ENCODE assay signal across 24 mouse cellular contexts in genomic region chr3:105005011-105005410, GRCm38 (mm10). TPM values are rescaled to one million over a fixed set of nuclear protein-coding genes. Genes with fewer than 3 reads are reported as not detected.
DNase-seq lines count a peak whose midpoint lies in the region; ATAC-seq lines count a peak whose summit lies in the region.
"Had no signal": no experiment of that assay in that cellular context is flagged by ENCODE, and none has a peak within 500 bp of the region (broad histone marks: within the 10 kb centered on the region; RNA-seq: fewer than 3 reads in every experiment).

No protein-coding gene starts in this region.

- 95% methylated on average over 10 of the region's 10 CpGs for WGBS in forebrain, embryonic 13.5 days
- WGBS in forebrain, embryonic 12.5 days = 94% methylated on average over 10 of the region's 10 CpGs
- WGBS in heart, embryonic 10.5 days = 91% methylated on average over 10 of the region's 10 CpGs
- WGBS in midbrain, embryonic 10.5 days = 87% methylated on average over 10 of the region's 10 CpGs
- 88% methylated on average over 10 of the region's 10 CpGs for WGBS in midbrain, embryonic 11.5 days
- WGBS in midbrain, embryonic 16.5 days = 77% methylated on average over 10 of the region's 10 CpGs

- H3K9ac ChIP-seq in forebrain, embryonic 13.5 days = no peak overlapping the region
- no peak overlapping the region for H3K9ac ChIP-seq in forebrain, embryonic 12.5 days
- H3K9ac ChIP-seq in midbrain, embryonic 11.5 days (ENCODE audit: low read length) = no peak overlapping the region
- no peak overlapping the region for H3K9ac ChIP-seq in midbrain, embryonic 16.5 days (ENCODE audit: low read depth, low read length)
- H3K9ac ChIP-seq: heart, embryonic 12.5 days; hindbrain, embryonic 12.5 days; kidney, embryonic 15.5 days; limb, embryonic 15.5 days; liver, embryonic 15.5 days; neural tube, embryonic 13.5 days; stomach, embryonic 15.5 days had no signal

- peaks cover 15% of the 10 kb centered on the region for H3K4me1 ChIP-seq in forebrain, embryonic 13.5 days
- peaks cover 24% of the 10 kb centered on the region for H3K4me1 ChIP-seq in forebrain, embryonic 12.5 days
- H3K4me1 ChIP-seq in heart, embryonic 10.5 days = peaks cover 24% of the 10 kb centered on the region
- H3K4me1 ChIP-seq in midbrain, embryonic 10.5 days = peaks cover 41% of the 10 kb centered on the region
- peaks cover 16% of the 10 kb centered on the region for H3K4me1 ChIP-seq in midbrain, embryonic 11.5 days (ENCODE audit: control insufficient read depth, insufficient read depth, low read length)
- peaks cover 12% of the 10 kb centered on the region for H3K4me1 ChIP-seq in midbrain, embryonic 16.5 days (ENCODE audit: control insufficient read depth, insufficient read depth, low read length)
- H3K4me1 ChIP-seq: kidney, embryonic 15.5 days; liver, embryonic 15.5 days; neural tube, embryonic 13.5 days; stomach, embryonic 15.5 days had no signal

- H3K27me3 ChIP-seq in forebrain, embryonic 13.5 days = no peaks in the 10 kb centered on the region
- peaks cover 3% of the 10 kb centered on the region; the same call in 1 of the 2 replicates for H3K27me3 ChIP-seq in forebrain, embryonic 12.5 days
- no peaks in the 10 kb centered on the region for H3K27me3 ChIP-seq in heart, embryonic 10.5 days (ENCODE audit: insufficient read depth, poor library complexity, severe bottlenecking)
- peaks cover 85% of the 10 kb centered on the region for H3K27me3 ChIP-seq in midbrain, embryonic 10.5 days (ENCODE audit: low read depth, poor library complexity, severe bottlenecking)
- H3K27me3 ChIP-seq in midbrain, embryonic 11.5 days (ENCODE audit: control insufficient read depth, insufficient read depth, low read length) = peaks cover 3% of the 10 kb centered on the region; the same call in 1 of the 2 replicates
- no peaks in the 10 kb centered on the region for H3K27me3 ChIP-seq in midbrain, embryonic 16.5 days (ENCODE audit: control insufficient read depth, insufficient read depth, low read depth, low read length)
- H3K27me3 ChIP-seq: heart, embryonic 12.5 days; hindbrain, embryonic 12.5 days; kidney, embryonic 15.5 days; limb, embryonic 15.5 days; liver, embryonic 15.5 days; neural tube, embryonic 13.5 days; stomach, embryonic 15.5 days had no signal

- DNase-seq in heart, embryonic 10.5 days (ENCODE audit: low spot score) = peak; percentile 70
- DNase-seq in heart, postnatal 14 days = no peak
- no peak for DNase-seq in midbrain, embryonic 10.5 days (ENCODE audit: low spot score)
- no peak for DNase-seq in midbrain, embryonic 11.5 days (ENCODE audit: low spot score, missing footprints)
- DNase-seq: adrenal gland, postnatal 25 days; cerebellum, adult 9-10 months; kidney, postnatal 36 days; left cerebral cortex, postnatal 4 days; lung, postnatal 14 days; right cerebral cortex, adult 18-20 months; thymus, postnatal 25 days had no signal

- ATAC-seq in forebrain, embryonic 13.5 days = no peak
- ATAC-seq in forebrain, embryonic 12.5 days (ENCODE audit: low FRiP score) = no peak
- no peak for ATAC-seq in midbrain, embryonic 11.5 days (ENCODE audit: low FRiP score)
- ATAC-seq in midbrain, embryonic 16.5 days = no peak
- no peak for ATAC-seq in cerebellum, adult (ENCODE audit: insufficient number of reproducible peaks, low FRiP score, low TSS enrichment)
- ATAC-seq: intestine, postnatal 0 days had no signal

- intact Hi-C loops in heart, postnatal 14 days (cut with DNase I) = no loop called here

- H3K4me3 ChIP-seq in forebrain, embryonic 13.5 days = no peak overlapping the region
- no peak overlapping the region for H3K4me3 ChIP-seq in forebrain, embryonic 12.5 days (replicated peaks)
- no peak overlapping the region for H3K4me3 ChIP-seq in heart, embryonic 10.5 days
- H3K4me3 ChIP-seq in midbrain, embryonic 10.5 days = no peak overlapping the region
- no peak overlapping the region for H3K4me3 ChIP-seq in midbrain, embryonic 11.5 days (ENCODE audit: low read depth, low read length)
- no peak overlapping the region for H3K4me3 ChIP-seq in midbrain, embryonic 16.5 days (ENCODE audit: low read depth, low read length)
- H3K4me3 ChIP-seq: heart, embryonic 12.5 days; hindbrain, embryonic 12.5 days; kidney, embryonic 15.5 days; limb, embryonic 15.5 days; liver, embryonic 15.5 days; megakaryocyte, embryonic 14.5 days; neural tube, embryonic 13.5 days; stomach, embryonic 15.5 days had no signal

- no peaks in the 10 kb centered on the region for H3K9me3 ChIP-seq in forebrain, embryonic 13.5 days (replicated peaks)
- H3K9me3 ChIP-seq in forebrain, embryonic 12.5 days = no peaks in the 10 kb centered on the region
- no peaks in the 10 kb centered on the region for H3K9me3 ChIP-seq in heart, embryonic 10.5 days
- H3K9me3 ChIP-seq in midbrain, embryonic 10.5 days (replicated peaks) = no peaks in the 10 kb centered on the region
- no peaks in the 10 kb centered on the region for H3K9me3 ChIP-seq in midbrain, embryonic 11.5 days (ENCODE audit: control insufficient read depth, low read length)
- no peaks in the 10 kb centered on the region for H3K9me3 ChIP-seq in midbrain, embryonic 16.5 days (replicated peaks; ENCODE audit: control insufficient read depth, low read length, poor library complexity, severe bottlenecking)
- H3K9me3 ChIP-seq: heart, embryonic 12.5 days; hindbrain, embryonic 12.5 days; kidney, embryonic 15.5 days; limb, embryonic 15.5 days; liver, embryonic 15.5 days; megakaryocyte, embryonic 14.5 days; neural tube, embryonic 13.5 days; stomach, embryonic 15.5 days had no signal

- H3K36me3 ChIP-seq in forebrain, embryonic 13.5 days (ENCODE audit: poor library complexity, severe bottlenecking) = peaks cover 83% of the 10 kb centered on the region
- peaks cover 79% of the 10 kb centered on the region for H3K36me3 ChIP-seq in forebrain, embryonic 12.5 days (replicated peaks)
- peaks cover 78% of the 10 kb centered on the region for H3K36me3 ChIP-seq in heart, embryonic 10.5 days
- peaks cover 86% of the 10 kb centered on the region for H3K36me3 ChIP-seq in midbrain, embryonic 10.5 days
- peaks cover 22% of the 10 kb centered on the region for H3K36me3 ChIP-seq in midbrain, embryonic 11.5 days (ENCODE audit: control insufficient read depth, insufficient read depth, low read length)
- peaks cover 22% of the 10 kb centered on the region for H3K36me3 ChIP-seq in midbrain, embryonic 16.5 days (ENCODE audit: control insufficient read depth, insufficient read depth, low read length)
- H3K36me3 ChIP-seq: liver, embryonic 15.5 days had no signal

- peak overlapping the region; percentile 16; the same call in 1 of the 2 replicates for H3K27ac ChIP-seq in forebrain, embryonic 13.5 days
- H3K27ac ChIP-seq in forebrain, embryonic 12.5 days = no peak overlapping the region
- H3K27ac ChIP-seq in heart, embryonic 10.5 days = no peak overlapping the region
- H3K27ac ChIP-seq in midbrain, embryonic 10.5 days (replicated peaks) = 0 out of 2 replicates have a peak overlapping the region, but pooled peaks have one; percentile 13
- no peak overlapping the region for H3K27ac ChIP-seq in midbrain, embryonic 11.5 days (ENCODE audit: low read depth, low read length)
- peak overlapping the region; percentile 60 for H3K27ac ChIP-seq in midbrain, embryonic 16.5 days (ENCODE audit: low read length)
- H3K27ac ChIP-seq: hindbrain, embryonic 12.5 days; limb, embryonic 15.5 days; liver, embryonic 15.5 days; neural tube, embryonic 13.5 days; stomach, embryonic 15.5 days had no signal

- H3K4me2 ChIP-seq in forebrain, embryonic 13.5 days = no peak overlapping the region
- no peak overlapping the region for H3K4me2 ChIP-seq in forebrain, embryonic 12.5 days
- H3K4me2 ChIP-seq in midbrain, embryonic 11.5 days = no peak overlapping the region
- H3K4me2 ChIP-seq in midbrain, embryonic 16.5 days (ENCODE audit: low read length) = no peak overlapping the region
- H3K4me2 ChIP-seq: heart, embryonic 12.5 days; hindbrain, embryonic 12.5 days; kidney, embryonic 15.5 days; limb, embryonic 15.5 days; liver, embryonic 15.5 days; neural tube, embryonic 13.5 days; stomach, embryonic 15.5 days had no signal

RNA-seq across cellular contexts. Expression of gene Wnt2b, which starts 43.3 kb away (rescaled TPM):
- 0.66 and 0.98 TPM in 2 replicates for polyA plus RNA-seq in forebrain, embryonic 13.5 days (2015; fragmentation: Nextera tagmentation; extraction: Ambion mirVana)
- polyA plus RNA-seq in forebrain, embryonic 12.5 days (2016; fragmentation: Nextera tagmentation; extraction: Ambion mirVana) = 0.85 and 1.5 TPM in 2 replicates
- 1.3 and 1.6 TPM in 2 replicates for polyA plus RNA-seq in heart, embryonic 10.5 days (2016; fragmentation: Nextera tagmentation; extraction: Ambion mirVana)
- 1 to 10 TPM; 2.4 to 2.8 TPM for total RNA-seq in heart, postnatal 14 days (2021)
- polyA plus RNA-seq in midbrain, embryonic 10.5 days (2016; fragmentation: Nextera tagmentation; extraction: Ambion mirVana) = 1.3 and 1.4 TPM in 2 replicates
- 1.2 TPM in 2 replicates for polyA plus RNA-seq in midbrain, embryonic 11.5 days (2014; fragmentation: Nextera tagmentation; extraction: Ambion mirVana)
- 0.83 and 0.89 TPM in 2 replicates for polyA plus RNA-seq in midbrain, embryonic 16.5 days (2015; fragmentation: Nextera tagmentation; extraction: Ambion mirVana)

RNA-seq across cellular contexts. Expression of gene Cttnbp2nl, which starts 47.9 kb away (rescaled TPM):
- polyA plus RNA-seq in forebrain, embryonic 13.5 days (2015; fragmentation: Nextera tagmentation; extraction: Ambion mirVana) = 53.2 and 54.9 TPM in 2 replicates
- polyA plus RNA-seq in forebrain, embryonic 12.5 days (2016; fragmentation: Nextera tagmentation; extraction: Ambion mirVana) = 53.1 and 65.8 TPM in 2 replicates
- 35.9 and 37.4 TPM in 2 replicates for polyA plus RNA-seq in heart, embryonic 10.5 days (2016; fragmentation: Nextera tagmentation; extraction: Ambion mirVana)
- 10 to 100 TPM; 30.2 to 31.3 TPM for total RNA-seq in heart, postnatal 14 days (2021)
- 35.0 and 47.1 TPM in 2 replicates for polyA plus RNA-seq in midbrain, embryonic 10.5 days (2016; fragmentation: Nextera tagmentation; extraction: Ambion mirVana)
- 47.4 and 51.4 TPM in 2 replicates for polyA plus RNA-seq in midbrain, embryonic 11.5 days (2014; fragmentation: Nextera tagmentation; extraction: Ambion mirVana)
- 57.9 and 58.5 TPM in 2 replicates for polyA plus RNA-seq in midbrain, embryonic 16.5 days (2015; fragmentation: Nextera tagmentation; extraction: Ambion mirVana)

Comparison
In these comparisons a context has a peak if more than half of its experiments do, and no peak if none do; other contexts are left out.
1. H3K27ac ChIP-seq: peak in forebrain, embryonic 13.5 days (single experiment), midbrain, embryonic 10.5 days (single experiment) and midbrain, embryonic 16.5 days (single experiment); none in forebrain, embryonic 12.5 days (single experiment), heart, embryonic 10.5 days (single experiment) and midbrain, embryonic 11.5 days (single experiment).